Mouse (Mus musculus) B cell, adult 2 months (primary cell): ENCODE results near the gene Gm5916.

Source experiments
- DNase-seq, 2 experiments: peaks; one replicate each; pipeline ENCODE4 v3.0.0; 2022

Gm5916 gene

DNA sequence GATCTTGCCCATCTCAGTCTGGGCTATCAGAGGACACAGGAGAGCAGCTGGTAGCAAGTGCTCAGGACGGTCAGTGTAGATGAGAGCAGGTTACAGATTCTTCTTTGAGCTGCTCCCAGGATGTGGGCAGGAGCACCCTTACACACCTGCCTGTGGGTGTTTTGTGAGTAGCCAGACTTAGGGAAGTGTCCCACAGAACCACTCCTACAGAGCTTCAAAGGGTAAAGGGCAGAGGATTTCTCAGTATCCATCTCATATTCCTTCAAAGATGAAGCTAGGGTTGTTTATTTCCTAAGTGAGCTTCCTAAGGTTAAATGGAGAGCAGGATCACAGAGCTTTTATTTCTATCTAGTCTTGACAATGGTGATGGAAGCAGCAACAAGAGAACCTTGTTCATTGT lies at the start of gene Gm5916:
Gm5916 (minus strand) TSS at position 101 of the 400 bp plus-strand sequence.
- no peak for DNase-seq
